Mouse (Mus musculus): ENCODE measurements around the gene Ace3.

GRCm38 (mm10) chr11:105957501-105957900 is 37.0 kb upstream of the Ace3 start:
- TF ChIP-seq CTCF (conservative IDR thresholded peaks at IDR 0.05; ENCODE audit: low read length) = no peak
- no peak for TF ChIP-seq NANOG (IDR thresholded peaks at IDR 0.05; ENCODE audit: borderline replicate concordance, low read length)
- no peak for TF ChIP-seq POU5F1 (IDR thresholded peaks at IDR 0.05; ENCODE audit: borderline replicate concordance, low read length)
